Mouse (Mus musculus) erythroblast, embryonic 14.5 days (primary cell): ENCODE data around the gene St7. TPM values are rescaled to one million over a fixed set of nuclear protein-coding genes. Genes with fewer than 3 reads are reported as not detected.

Experiments used
- H3K27me3 ChIP-seq: 2 replicates; pipeline ENCODE4 v1.6.1; 2012; ENCODE audit warnings: inconsistent platforms; ENCODE audit not compliant: control insufficient read depth
- H3K36me3 ChIP-seq: 2 replicates; pipeline ENCODE4 v1.6.1; 2012; ENCODE audit warnings: mild to moderate bottlenecking, inconsistent platforms; ENCODE audit not compliant: control insufficient read depth
- H3K4me1 ChIP-seq: 2 replicates; pipeline ENCODE4 v1.6.1; 2012; ENCODE audit warnings: inconsistent platforms; ENCODE audit not compliant: control insufficient read depth
- H3K4me3 ChIP-seq: replicated peaks from 2 replicates; pipeline ENCODE3; 2012; ENCODE audit warnings: moderate library complexity, mild to moderate bottlenecking, inconsistent platforms
- H3K9me3 ChIP-seq: 2 replicates; pipeline ENCODE4 v1.6.1; 2012; ENCODE audit warnings: low read length, inconsistent platforms, mixed read lengths; ENCODE audit not compliant: control insufficient read depth
- GATA1 ChIP-seq: IDR thresholded peaks from 2 replicates; pipeline ENCODE4 v1.6.1; 2012; ENCODE audit warnings: low read length, inconsistent platforms, mixed read lengths
- TAL1 ChIP-seq: IDR thresholded peaks from 3 replicates; pipeline ENCODE4 v1.6.1; 2012; ENCODE audit warnings: low read length, inconsistent platforms, mixed read lengths
- polyA plus RNA-seq: library from polyadenylated mRNA; stranded (reverse); fragments of >175 nt; gene quantifications from 2 replicates; pipeline ENCODE4 v1.2.3, GENCODE M21; 2012

The St7 gene
- polyA plus RNA-seq, 1 experiment: 0.85 TPM

- no peaks in the 10 kb centered on the region for H3K27me3 ChIP-seq
- H3K36me3 ChIP-seq: peaks cover 21% of the 10 kb centered on the region
- H3K4me3 ChIP-seq: no peak overlapping the region
- H3K9me3 ChIP-seq: no peaks in the 10 kb centered on the region
- no peak for TF ChIP-seq TAL1
- no peak for TF ChIP-seq GATA1
- H3K4me1 ChIP-seq: peaks cover 79% of the 10 kb centered on the region
Observed at GRCm38 (mm10) chr6:17747724-17748123, 55.0 kb downstream of the St7 start.

- Histone ChIP-seq H3K9me3 (no peaks in the 10 kb centered on the region), H3K27me3 (no peaks in the 10 kb centered on the region), H3K36me3 (peaks cover 22% of the 10 kb centered on the region), H3K4me1 (peaks cover 73% of the 10 kb centered on the region), H3K4me3 (peak overlapping the region; percentile 66)
- TF ChIP-seq TAL1 (no peak), GATA1 (no peak)
Observed at GRCm38 (mm10) chr6:17748866-17749582, 56.3 kb downstream of the St7 start.

- no peaks in the 10 kb centered on the region for H3K27me3 ChIP-seq
- no peak for TF ChIP-seq TAL1
- no peak for TF ChIP-seq GATA1
- H3K4me3 ChIP-seq: peak overlapping the region; percentile 66
- H3K9me3 ChIP-seq: no peaks in the 10 kb centered on the region
- H3K36me3 ChIP-seq: peaks cover 25% of the 10 kb centered on the region
- peaks cover 68% of the 10 kb centered on the region for H3K4me1 ChIP-seq
Observed at GRCm38 (mm10) chr6:17749596-17749995, 56.9 kb downstream of the St7 start.

- TF ChIP-seq GATA1: no peak
- TF ChIP-seq TAL1: no peak
- Histone ChIP-seq H3K4me1 (peaks cover 64% of the 10 kb centered on the region), H3K9me3 (no peaks in the 10 kb centered on the region), H3K4me3 (peak overlapping the region; percentile 66), H3K36me3 (peaks cover 25% of the 10 kb centered on the region), H3K27me3 (no peaks in the 10 kb centered on the region)
Observed at GRCm38 (mm10) chr6:17750041-17750660, 57.4 kb downstream of the St7 start.

GRCm38 (mm10) chr6:17750957-17751356, 58.2 kb downstream of the St7 start:
- TF ChIP-seq GATA1 (no peak), TAL1 (no peak)
- Histone ChIP-seq H3K36me3 (peaks cover 24% of the 10 kb centered on the region), H3K27me3 (no peaks in the 10 kb centered on the region), H3K4me1 (peaks cover 61% of the 10 kb centered on the region), H3K9me3 (no peaks in the 10 kb centered on the region), H3K4me3 (peak overlapping the region; percentile 66)

GRCm38 (mm10) chr6:17755902-17756301, 63.2 kb downstream of the St7 start:
- Histone ChIP-seq H3K36me3 (peaks cover 13% of the 10 kb centered on the region), H3K27me3 (no peaks in the 10 kb centered on the region), H3K9me3 (no peaks in the 10 kb centered on the region), H3K4me1 (peaks cover 34% of the 10 kb centered on the region), H3K4me3 (no peak overlapping the region)
- TF ChIP-seq TAL1 (no peak), GATA1 (no peak)

GRCm38 (mm10) chr6:17758568-17758967, 65.8 kb downstream of the St7 start:
- peaks cover 41% of the 10 kb centered on the region for H3K4me1 ChIP-seq
- H3K36me3 ChIP-seq: peaks cover 7% of the 10 kb centered on the region
- H3K27me3 ChIP-seq: no peaks in the 10 kb centered on the region
- H3K4me3 ChIP-seq: no peak overlapping the region
- H3K9me3 ChIP-seq: no peaks in the 10 kb centered on the region
- TF ChIP-seq GATA1: no peak
- no peak for TF ChIP-seq TAL1

- Histone ChIP-seq H3K36me3 (no peaks in the 10 kb centered on the region; the same call in 1 of the 2 replicates), H3K4me3 (peak overlapping the region; percentile 10), H3K9me3 (no peaks in the 10 kb centered on the region), H3K4me1 (peaks cover 73% of the 10 kb centered on the region), H3K27me3 (no peaks in the 10 kb centered on the region)
- TF ChIP-seq GATA1 (peak; percentile 27; the same call in 1 of the 2 replicates), TAL1 (no peak)
Observed at GRCm38 (mm10) chr6:17763963-17764659, 71.4 kb downstream of the St7 start.

GRCm38 (mm10) chr6:17764660-17764998, 71.9 kb downstream of the St7 start:
- Histone ChIP-seq H3K9me3 (no peaks in the 10 kb centered on the region), H3K4me3 (no peak overlapping the region), H3K36me3 (no peaks in the 10 kb centered on the region; the same call in 1 of the 2 replicates), H3K4me1 (peaks cover 73% of the 10 kb centered on the region), H3K27me3 (no peaks in the 10 kb centered on the region)
- no peak for TF ChIP-seq TAL1
- no peak for TF ChIP-seq GATA1
